Mouse (Mus musculus) embryonic facial prominence, embryonic 11.5 days (tissue): ENCODE results near the gene Zmiz2. TPM values are rescaled to one million over a fixed set of nuclear protein-coding genes. Genes with fewer than 3 reads are reported as not detected.

Source experiments
- microRNA-seq: library from miRNA; unstranded; fragments of <30 nt; microRNA quantifications from one replicate; pipeline ENCODE4, GENCODE M21; 2016; ENCODE audit warnings: borderline number of aligned reads
- polyA plus RNA-seq: library from polyadenylated mRNA; unstranded; fragments of >200 nt; fragmentation: Nextera tagmentation; extraction: Ambion mirVana; gene quantifications from 2 replicates; pipeline ENCODE4 v1.2.1, GENCODE M21; 2014

Gene Zmiz2
- polyA plus RNA-seq, 1 experiment from 2014 or later: 9.6 TPM

Small RNAs within 50 kb of the gene (microRNA-seq; reads per million reads assigned to microRNA genes)
- not detected for gene Mir7651

Other genes with a start within 250 kb of the Zmiz2 start
- gene A730071L15Rik, start 189.0 kb upstream of the Zmiz2 start, polyA plus RNA-seq: 0.36 and 0.61 TPM in 2 replicates
- 41.7 and 43.0 TPM in 2 replicates for gene Nudcd3, start 188.7 kb upstream of the Zmiz2 start, polyA plus RNA-seq
- not detected in 2 replicates for gene Npc1l1, start 158.9 kb upstream of the Zmiz2 start, polyA plus RNA-seq
- 109 and 112 TPM in 2 replicates for gene Ddx56, start 121.3 kb upstream of the Zmiz2 start, polyA plus RNA-seq
- gene Tmed4, start 114.2 kb upstream of the Zmiz2 start, polyA plus RNA-seq: 131 and 135 TPM in 2 replicates
- 75.3 and 82.5 TPM in 2 replicates for gene Ogdh, start 97.4 kb upstream of the Zmiz2 start, polyA plus RNA-seq
- 5,819 and 6,203 TPM in 2 replicates for gene Ppia, start 26.4 kb downstream of the Zmiz2 start, polyA plus RNA-seq
- 853 and 854 TPM in 2 replicates for gene H2afv, start 55.4 kb downstream of the Zmiz2 start, polyA plus RNA-seq
- 14.8 and 15.8 TPM in 2 replicates for gene Purb, start 86.8 kb downstream of the Zmiz2 start, polyA plus RNA-seq
- gene Myo1g, start 131.9 kb downstream of the Zmiz2 start, polyA plus RNA-seq: 0.29 and 0.67 TPM in 2 replicates
- gene Ccm2, start 157.8 kb downstream of the Zmiz2 start, polyA plus RNA-seq: 81.6 and 90.7 TPM in 2 replicates
- 9.2 and 9.9 TPM in 2 replicates for gene Nacad, start 217.0 kb downstream of the Zmiz2 start, polyA plus RNA-seq
- 33.0 and 33.5 TPM in 2 replicates for gene Tbrg4, start 237.0 kb downstream of the Zmiz2 start, polyA plus RNA-seq
- gene Wap, start 249.6 kb downstream of the Zmiz2 start, polyA plus RNA-seq: not detected in 2 replicates